Mouse (Mus musculus) hindbrain, embryonic 10.5 days (tissue): Measurements from ENCODE around the gene Acer3. TPM values are rescaled to one million over a fixed set of nuclear protein-coding genes. Genes with fewer than 3 reads are reported as not detected.
"Not testable (repeated sequence)": the region's sequence is repeated elsewhere in the genome, so short reads cannot be mapped to it uniquely, and the experiment has no call there.

Experiments used
- DNase-seq: peaks from one replicate; pipeline ENCODE4 v3.0.0-alpha.2; 2017; ENCODE audit warnings: low spot score
- H3K27ac ChIP-seq: fragments of 300-500 bp; sonication (generic); 2 replicates; pipeline ENCODE4 v1.5.1; 2016; ENCODE audit warnings: mild to moderate bottlenecking, moderate library complexity
- H3K27me3 ChIP-seq: fragments of 300-500 bp; sonication (generic); 2 replicates; pipeline ENCODE4 v1.6.1; 2016; ENCODE audit warnings: mild to moderate bottlenecking; ENCODE audit not compliant: poor library complexity, insufficient read depth, severe bottlenecking
- H3K36me3 ChIP-seq: fragments of 300-500 bp; sonication (generic); 2 replicates; pipeline ENCODE4 v1.6.1; 2016; ENCODE audit warnings: mild to moderate bottlenecking, moderate library complexity
- H3K4me1 ChIP-seq: fragments of 300-500 bp; sonication (generic); replicated peaks from 2 replicates; pipeline ENCODE4 v1.6.1; 2016; ENCODE audit warnings: mild to moderate bottlenecking
- H3K4me3 ChIP-seq: fragments of 300-500 bp; sonication (generic); 2 replicates; pipeline ENCODE4 v1.5.1; 2016; ENCODE audit warnings: mild to moderate bottlenecking, moderate library complexity
- H3K9me3 ChIP-seq: fragments of 300-500 bp; sonication (generic); 2 replicates; pipeline ENCODE4 v1.6.1; 2016; ENCODE audit warnings: mild to moderate bottlenecking, moderate library complexity
- WGBS: fragments of 180-500 bp; shearing (Covaris S2); methylation state at CpG from one replicate; pipeline ENCODE4 v1.1.7; 2016; 5-methylcytosine and 5-hydroxymethylcytosine counted together
- polyA plus RNA-seq: library from polyadenylated mRNA; unstranded; fragments of >200 nt; fragmentation: Nextera tagmentation; extraction: Ambion mirVana; gene quantifications from 2 replicates; pipeline ENCODE4 v1.2.1, GENCODE M21; 2016

The Acer3 gene
- polyA plus RNA-seq, 1 experiment from 2014 or later, result 18.5 TPM

DNA sequence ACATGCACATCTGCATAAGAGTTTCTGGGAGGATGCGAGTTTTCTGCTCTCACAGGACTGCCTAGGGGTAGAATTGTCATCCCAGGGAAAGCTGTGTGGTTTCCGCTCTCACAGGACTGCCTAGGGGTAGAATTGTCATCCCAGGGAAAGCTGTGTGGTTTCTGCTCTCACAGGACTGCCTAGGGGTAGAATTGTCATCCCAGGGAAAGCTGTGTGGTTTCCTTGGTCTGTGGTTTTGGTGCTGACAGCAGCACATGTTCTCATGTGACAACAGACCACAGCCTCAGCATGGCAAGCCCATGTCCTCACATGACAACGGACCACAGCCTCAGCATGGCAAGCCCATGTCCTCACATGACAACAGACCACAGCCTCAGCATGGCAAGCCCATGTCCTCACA is 133.7 kb downstream of the Acer3 start:
- peaks cover 56% of the 10 kb centered on the region for H3K27me3 ChIP-seq
- 78% methylated on average over 3 of the region's 3 CpGs for WGBS
- H3K27ac ChIP-seq, result peak overlapping the region; percentile 50; the same call in 1 of the 2 replicates
- not testable (repeated sequence) for H3K4me3 ChIP-seq, H3K36me3 ChIP-seq, DNase-seq, H3K9me3 ChIP-seq
- H3K4me1 ChIP-seq, result peaks cover 32% of the 10 kb centered on the region

DNA sequence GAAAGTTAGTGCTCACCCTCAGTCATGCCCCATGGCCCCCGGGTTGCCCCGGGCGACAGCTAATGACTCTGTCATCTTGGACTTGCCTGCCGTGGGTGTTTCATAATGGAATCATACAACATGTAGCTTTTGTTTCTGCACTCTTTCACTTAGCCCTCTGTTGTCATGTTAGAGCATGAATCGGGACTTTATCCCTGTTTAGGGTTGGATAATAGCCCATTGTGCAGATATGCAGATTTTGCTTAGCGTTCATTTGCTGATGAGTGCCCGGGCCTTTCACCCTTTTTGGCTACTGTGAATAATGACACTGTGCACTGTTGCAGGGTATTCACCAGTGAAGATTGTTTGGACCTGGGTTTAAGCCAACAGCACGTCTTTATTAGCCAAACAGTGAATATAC is 134.4 kb downstream of the Acer3 start:
- WGBS, result 47% methylated on average over 8 of the region's 8 CpGs
- H3K27me3 ChIP-seq, result peaks cover 49% of the 10 kb centered on the region
- H3K4me3 ChIP-seq, result no peak overlapping the region
- H3K36me3 ChIP-seq, result no peaks in the 10 kb centered on the region
- H3K9me3 ChIP-seq, result no peaks in the 10 kb centered on the region
- DNase-seq, result peak; percentile 60
- peaks cover 32% of the 10 kb centered on the region for H3K4me1 ChIP-seq
- peak overlapping the region; percentile 50; the same call in 1 of the 2 replicates for H3K27ac ChIP-seq

DNA sequence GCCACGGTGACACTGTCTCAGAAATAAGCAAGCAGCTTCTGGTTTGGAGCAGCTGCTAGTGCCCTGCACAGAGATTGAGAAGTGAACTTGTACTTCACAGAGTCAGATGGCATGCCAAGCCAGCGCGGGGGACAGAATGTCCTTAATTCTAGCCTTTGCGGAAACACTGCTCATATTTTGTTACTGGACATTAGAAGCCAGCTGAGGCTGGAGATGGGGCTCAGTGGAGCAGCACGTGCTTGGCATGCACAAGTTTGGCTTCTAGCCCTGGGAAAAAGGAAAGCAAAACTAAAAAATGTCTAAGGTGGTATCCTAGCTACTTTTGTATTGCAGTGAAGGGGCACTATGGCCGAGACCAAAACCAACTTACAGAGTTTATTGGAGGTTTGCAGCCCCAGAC is 135.7 kb downstream of the Acer3 start:
- 82% methylated on average over 6 of the region's 6 CpGs for WGBS
- Histone ChIP-seq H3K9me3 (no peaks in the 10 kb centered on the region), H3K27ac (peak overlapping the region; percentile 30; the same call in 1 of the 2 replicates), H3K4me3 (no peak overlapping the region), H3K36me3 (no peaks in the 10 kb centered on the region), H3K4me1 (peaks cover 32% of the 10 kb centered on the region), H3K27me3 (peaks cover 48% of the 10 kb centered on the region)
- no peak for DNase-seq

DNA sequence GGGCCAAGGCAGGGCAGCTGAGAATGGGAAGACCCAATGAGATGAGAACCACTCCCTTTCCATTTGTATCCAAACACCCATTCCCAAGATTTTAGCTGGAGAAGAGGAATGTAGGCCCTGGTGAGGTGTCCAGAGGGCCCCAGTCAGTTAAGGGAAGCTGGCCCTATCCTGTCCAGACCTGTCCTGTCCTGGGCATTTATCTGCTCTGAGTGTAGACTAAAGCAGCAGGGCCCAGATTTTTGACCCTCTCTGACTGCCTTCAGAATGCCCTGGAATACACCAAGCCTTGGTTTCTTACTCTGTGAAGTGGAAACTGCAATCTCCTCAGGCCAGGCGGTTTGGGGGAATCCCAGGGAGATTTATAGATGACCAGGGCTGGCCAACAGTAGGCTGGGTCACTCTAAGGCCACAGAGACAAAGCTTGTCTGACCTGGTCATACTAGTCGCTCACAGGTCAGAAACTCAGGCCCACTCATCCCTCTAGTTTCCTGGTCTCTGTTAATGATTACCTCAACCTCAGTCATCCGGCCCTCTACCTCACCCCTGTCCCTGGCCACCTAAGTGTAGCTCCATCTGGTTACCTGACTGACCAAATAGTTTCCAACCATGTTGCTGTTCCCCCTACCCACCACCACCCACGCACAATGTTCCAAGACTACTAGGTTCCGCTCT is 142.3 kb downstream of the Acer3 start:
- Histone ChIP-seq H3K27me3 (peaks cover 50% of the 10 kb centered on the region), H3K36me3 (no peaks in the 10 kb centered on the region), H3K27ac (peak overlapping the region; percentile 76), H3K4me3 (peak overlapping the region; percentile 81), H3K4me1 (peaks cover 36% of the 10 kb centered on the region), H3K9me3 (no peaks in the 10 kb centered on the region)
- 91% methylated on average over 5 of the region's 5 CpGs for WGBS
- no peak for DNase-seq

DNA sequence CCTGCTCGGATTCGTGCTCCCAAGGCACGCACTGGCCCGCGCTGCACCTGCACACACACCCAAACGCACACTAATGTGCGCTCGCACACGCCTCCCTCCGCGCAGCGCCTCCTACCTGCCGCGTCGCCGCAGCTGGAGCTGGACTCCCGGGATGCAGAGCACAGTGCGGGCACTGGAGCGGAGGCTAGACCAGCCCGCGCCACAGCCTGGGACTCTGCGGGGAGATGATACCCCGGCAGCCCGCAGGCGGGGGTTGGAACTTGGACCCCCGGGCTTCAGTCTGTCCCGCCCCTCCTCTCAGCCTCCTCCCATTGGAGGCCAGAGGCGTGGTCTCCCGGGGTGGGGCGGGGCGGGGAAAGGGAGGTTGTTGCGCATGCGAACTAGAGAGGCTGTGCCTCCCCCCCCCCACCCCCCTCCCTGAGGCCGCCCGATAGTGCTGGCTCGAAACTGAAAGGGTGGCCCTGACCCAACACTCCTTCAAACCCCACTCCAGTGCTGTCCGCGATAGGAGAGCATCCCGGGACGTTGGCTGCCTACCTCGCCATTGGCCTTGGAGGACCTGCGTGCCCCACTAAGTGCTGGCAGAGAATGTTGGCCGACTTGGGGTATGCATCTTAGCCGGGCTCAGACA is 143.0 kb downstream of the Acer3 start, which contains the start of gene Capn5:
Gene Capn5 (minus strand): TSS at position 346 of the 631 bp plus-strand sequence.
- Histone ChIP-seq H3K9me3 (no peaks in the 10 kb centered on the region), H3K27me3 (peaks cover 48% of the 10 kb centered on the region), H3K4me3 (peak within 1 kb of the TSS; percentile 81), H3K27ac (peak within 1 kb of the TSS; percentile 76), H3K36me3 (no peaks in the 10 kb centered on the region), H3K4me1 (peaks cover 43% of the 10 kb centered on the region)
- peak; percentile 83 for DNase-seq
- WGBS, result 1% methylated on average over 44 of the region's 44 CpGs

DNA sequence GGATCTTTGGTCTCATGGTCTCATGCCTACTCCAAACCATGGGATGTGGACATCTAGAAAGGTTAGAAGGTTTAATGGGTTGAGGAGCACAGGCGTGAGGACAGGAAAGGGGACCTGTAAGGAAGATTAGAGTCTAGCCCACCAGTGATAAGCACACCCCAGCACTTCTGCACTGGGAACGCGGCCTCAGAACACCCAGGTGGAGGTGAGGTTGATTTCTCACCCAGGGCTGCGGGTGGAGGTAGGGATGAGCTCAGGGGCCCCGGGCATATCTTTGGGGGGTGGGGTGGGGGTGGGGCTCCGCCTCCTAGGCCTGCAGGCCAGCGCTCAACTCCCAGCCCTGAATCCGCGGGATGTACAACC is 143.5 kb downstream of the Acer3 start:
- peaks cover 47% of the 10 kb centered on the region for H3K4me1 ChIP-seq
- H3K36me3 ChIP-seq, result no peaks in the 10 kb centered on the region
- H3K9me3 ChIP-seq, result no peaks in the 10 kb centered on the region
- no peak for DNase-seq
- WGBS, result 10% methylated on average over 9 of the region's 9 CpGs
- H3K4me3 ChIP-seq, result peak overlapping the region; percentile 81
- H3K27me3 ChIP-seq, result peaks cover 48% of the 10 kb centered on the region
- H3K27ac ChIP-seq, result peak overlapping the region; percentile 76

DNA sequence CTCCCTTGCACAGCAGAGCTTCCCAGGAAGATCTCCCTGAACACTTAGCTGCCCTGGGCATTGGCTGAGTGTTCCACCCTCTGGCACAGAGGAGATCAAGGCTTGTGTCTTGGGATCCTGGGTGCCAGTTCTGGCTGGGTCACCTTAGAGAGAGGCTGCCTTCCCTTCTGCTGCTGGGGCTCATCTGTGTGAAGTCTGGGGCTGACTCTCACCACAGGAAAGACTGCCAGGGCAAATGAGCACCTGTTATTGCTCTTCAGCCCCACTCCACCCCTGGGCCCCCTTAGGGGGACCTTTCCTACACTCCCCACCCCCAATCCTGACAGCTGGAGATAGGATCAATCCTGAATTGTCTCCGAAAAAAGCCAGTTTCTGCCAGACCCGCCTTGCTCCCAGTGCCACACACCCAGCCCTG is 143.9 kb downstream of the Acer3 start:
- peak overlapping the region; percentile 81 for H3K4me3 ChIP-seq
- DNase-seq, result no peak
- no peaks in the 10 kb centered on the region for H3K9me3 ChIP-seq
- H3K36me3 ChIP-seq, result no peaks in the 10 kb centered on the region
- WGBS, result 72% methylated on average over 2 of the region's 2 CpGs
- peaks cover 47% of the 10 kb centered on the region for H3K4me1 ChIP-seq
- peak overlapping the region; percentile 37 for H3K27ac ChIP-seq
- peaks cover 48% of the 10 kb centered on the region for H3K27me3 ChIP-seq

DNA sequence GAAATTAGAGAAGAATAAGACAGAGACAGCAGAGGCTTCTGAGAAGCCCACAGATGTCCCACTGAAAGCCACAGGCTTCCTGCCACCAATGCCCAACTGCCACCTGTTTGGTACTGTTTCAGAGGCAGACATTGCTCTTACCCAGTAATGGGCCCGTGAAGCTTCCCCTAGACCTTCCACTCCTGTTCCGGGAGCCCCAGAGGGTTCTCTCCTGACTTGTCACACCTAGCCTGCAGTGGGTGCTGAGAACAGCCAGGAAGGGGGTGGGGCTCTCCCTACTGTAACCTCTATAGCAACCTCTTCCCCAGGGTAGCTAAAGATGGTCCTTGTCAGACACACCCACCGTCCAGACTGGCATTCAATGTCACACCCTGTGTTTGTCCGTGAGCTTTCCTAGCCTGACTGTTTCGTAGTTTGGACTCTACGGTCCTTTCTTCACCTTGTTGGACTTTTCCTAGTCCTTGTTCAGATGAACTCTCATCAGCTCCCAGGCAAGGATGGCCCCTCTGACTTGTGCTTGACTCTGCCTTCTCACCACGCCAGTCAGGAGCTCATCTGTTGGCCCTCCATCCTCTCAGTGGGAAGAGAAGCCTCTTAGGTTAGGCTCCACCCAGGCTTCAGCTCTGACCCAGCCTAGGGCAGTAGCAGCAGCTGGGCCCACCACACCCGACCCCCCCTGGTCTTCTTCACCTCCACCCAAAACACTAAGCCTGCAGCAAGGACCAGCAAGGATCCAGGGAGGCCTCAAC is 144.5 kb downstream of the Acer3 start:
- Histone ChIP-seq H3K9me3 (no peaks in the 10 kb centered on the region), H3K27ac (peak overlapping the region; percentile 37), H3K27me3 (peaks cover 47% of the 10 kb centered on the region), H3K4me3 (no peak overlapping the region; the same call in 1 of the 2 replicates), H3K4me1 (peaks cover 52% of the 10 kb centered on the region), H3K36me3 (no peaks in the 10 kb centered on the region)
- no peak for DNase-seq
- 74% methylated on average over 8 of the region's 8 CpGs for WGBS

DNA sequence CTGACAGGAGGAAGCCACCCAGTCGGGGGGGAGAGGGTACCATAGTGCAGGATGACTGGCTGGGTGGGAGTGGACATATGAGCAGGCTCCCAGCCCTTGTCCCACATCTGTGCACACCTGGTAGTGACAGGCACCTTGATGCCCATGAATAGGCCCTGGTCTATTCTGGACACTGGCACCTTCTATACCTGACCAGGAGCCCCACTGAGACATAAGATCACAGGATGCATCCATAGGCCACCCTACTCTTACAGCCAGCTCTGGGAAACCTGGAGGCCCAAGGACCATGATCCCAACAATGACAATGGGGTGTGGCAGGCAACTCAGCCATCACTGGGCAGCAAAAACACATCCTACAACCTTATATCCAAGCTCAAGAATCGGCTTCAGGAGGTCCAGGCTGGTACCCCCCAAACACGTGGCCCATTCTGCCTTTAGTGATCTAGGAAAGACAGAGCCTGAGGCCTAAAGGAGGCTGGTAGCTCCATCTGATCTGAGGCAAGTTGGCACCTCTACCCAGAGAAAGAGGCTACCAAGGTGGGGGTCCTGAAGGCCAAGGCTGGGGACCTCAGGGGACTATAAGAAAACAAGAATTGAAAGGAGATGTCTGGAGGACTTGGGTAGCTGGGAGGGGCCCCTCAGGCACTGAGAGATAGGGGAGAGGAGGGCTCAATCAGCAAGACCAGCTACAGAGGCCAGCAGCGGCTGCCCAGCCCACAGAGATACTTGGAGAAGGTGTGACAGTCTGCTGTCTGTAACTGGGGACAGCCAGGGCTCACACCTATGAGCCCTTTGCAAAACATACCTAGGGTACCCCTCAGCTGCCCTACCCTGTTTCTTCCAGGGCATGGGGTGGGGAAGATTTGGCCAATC is 145.9 kb downstream of the Acer3 start:
- Histone ChIP-seq H3K36me3 (no peaks in the 10 kb centered on the region), H3K27me3 (peaks cover 39% of the 10 kb centered on the region), H3K4me1 (peaks cover 66% of the 10 kb centered on the region), H3K9me3 (no peaks in the 10 kb centered on the region), H3K27ac (peak overlapping the region; percentile 45; the same call in 1 of the 2 replicates), H3K4me3 (no peak overlapping the region)
- DNase-seq, result no peak
- WGBS, result 85% methylated on average over 4 of the region's 4 CpGs

DNA sequence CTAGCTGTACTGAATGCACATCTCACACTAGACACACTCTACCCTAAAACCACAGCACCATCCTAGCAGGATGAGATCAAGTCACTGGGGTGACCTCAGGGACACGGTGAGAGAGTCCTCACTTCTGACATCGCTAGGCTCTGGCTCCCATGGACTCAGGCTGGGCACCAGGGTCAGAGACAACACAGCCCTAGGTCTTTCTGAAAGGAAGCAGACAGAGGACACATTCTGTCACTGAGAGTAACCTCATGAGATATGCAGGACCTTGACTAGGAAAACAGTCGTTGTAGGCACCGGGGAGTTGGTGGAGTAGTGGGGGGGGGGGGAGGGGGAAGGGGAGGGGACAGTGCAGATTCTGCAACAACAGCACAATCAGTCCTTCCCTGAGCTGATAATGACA is 147.6 kb downstream of the Acer3 start:
- peaks cover 57% of the 10 kb centered on the region for H3K4me1 ChIP-seq
- H3K4me3 ChIP-seq, result no peak overlapping the region
- peaks cover 23% of the 10 kb centered on the region for H3K27me3 ChIP-seq
- no peak for DNase-seq
- 0 out of 2 replicates have a peak overlapping the region, but pooled peaks have one; percentile 23 for H3K27ac ChIP-seq
- no peaks in the 10 kb centered on the region for H3K36me3 ChIP-seq
- WGBS, result 59% methylated on average over 4 of the region's 4 CpGs
- H3K9me3 ChIP-seq, result no peaks in the 10 kb centered on the region

DNA sequence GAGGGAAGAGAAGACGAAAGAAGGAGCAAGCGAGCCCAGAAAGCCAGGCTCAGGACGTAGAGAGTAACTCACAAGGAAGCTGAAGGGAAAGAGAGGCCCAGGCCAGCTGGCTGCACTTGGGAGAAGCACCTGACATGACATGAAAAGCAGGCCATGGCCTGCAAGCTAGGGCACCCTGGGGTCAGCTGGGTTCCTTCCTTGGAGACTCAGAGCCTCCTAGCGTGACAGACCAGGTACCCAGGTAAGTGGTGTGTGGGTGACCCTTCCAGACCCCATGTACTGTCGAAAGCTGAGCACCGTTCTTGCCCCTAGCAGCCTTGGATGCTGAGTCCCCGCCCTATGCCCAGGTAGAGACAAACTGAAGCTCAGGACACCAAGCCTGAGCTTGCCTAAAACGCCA is 148.3 kb downstream of the Acer3 start:
- WGBS, result 84% methylated on average over 8 of the region's 8 CpGs
- Histone ChIP-seq H3K4me3 (no peak overlapping the region), H3K27ac (peak overlapping the region; percentile 62)

More for the DNA sequence above, 148.3 kb downstream of the Acer3 start:
- Histone ChIP-seq H3K27me3 (peaks cover 22% of the 10 kb centered on the region), H3K36me3 (no peaks in the 10 kb centered on the region), H3K4me1 (peaks cover 50% of the 10 kb centered on the region), H3K9me3 (no peaks in the 10 kb centered on the region)
- DNase-seq, result no peak
